Mouse (Mus musculus) brain, embryonic 14.5 days (tissue): ENCODE data around the gene Olfr644.

Experiments
- CTCF ChIP-seq: fragments of 200-500 bp; IDR thresholded peaks from 2 replicates; pipeline ENCODE4 v1.5.1; 2012; ENCODE audit warnings: inconsistent platforms, mild to moderate bottlenecking, moderate library complexity, borderline replicate concordance; ENCODE audit not compliant: insufficient read depth, insufficient read length; ENCODE audit errors: extremely low read depth
- POLR2A ChIP-seq: fragments of 200-500 bp; IDR thresholded peaks from 2 replicates; pipeline ENCODE4 v1.6.1; 2012; ENCODE audit warnings: mild to moderate bottlenecking, inconsistent platforms, borderline replicate concordance; ENCODE audit not compliant: poor library complexity, insufficient read depth, insufficient read length, severe bottlenecking; ENCODE audit errors: extremely low read depth

DNA sequence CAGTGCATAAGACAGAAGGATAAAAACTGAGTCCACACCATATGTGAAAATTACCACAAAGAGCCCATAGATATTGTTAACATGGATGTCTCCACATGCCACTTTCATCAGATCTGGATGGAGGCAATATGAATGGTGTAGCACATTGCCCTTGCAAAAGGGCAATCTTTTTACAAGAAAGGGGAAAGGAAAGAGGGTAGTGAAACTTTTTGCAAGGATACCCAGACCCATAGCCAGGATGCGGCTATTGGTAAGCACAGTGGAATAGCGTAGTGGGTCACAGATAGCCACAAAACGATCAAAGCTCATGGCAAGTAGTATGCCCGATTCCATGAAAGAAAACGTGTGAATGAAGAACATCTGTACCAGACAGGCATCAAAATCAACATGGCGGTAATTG is 50.0 kb downstream of the Olfr644 start:
- TF ChIP-seq CTCF (no peak), POLR2A (no peak)
